Mouse (Mus musculus): ENCODE data around the gene Cib3. TPM values are rescaled to one million over a fixed set of nuclear protein-coding genes. Genes with fewer than 3 reads are reported as not detected.

The Cib3 gene
- polyA plus RNA-seq, 1 experiment from 2014 or later = not detected

DNA sequence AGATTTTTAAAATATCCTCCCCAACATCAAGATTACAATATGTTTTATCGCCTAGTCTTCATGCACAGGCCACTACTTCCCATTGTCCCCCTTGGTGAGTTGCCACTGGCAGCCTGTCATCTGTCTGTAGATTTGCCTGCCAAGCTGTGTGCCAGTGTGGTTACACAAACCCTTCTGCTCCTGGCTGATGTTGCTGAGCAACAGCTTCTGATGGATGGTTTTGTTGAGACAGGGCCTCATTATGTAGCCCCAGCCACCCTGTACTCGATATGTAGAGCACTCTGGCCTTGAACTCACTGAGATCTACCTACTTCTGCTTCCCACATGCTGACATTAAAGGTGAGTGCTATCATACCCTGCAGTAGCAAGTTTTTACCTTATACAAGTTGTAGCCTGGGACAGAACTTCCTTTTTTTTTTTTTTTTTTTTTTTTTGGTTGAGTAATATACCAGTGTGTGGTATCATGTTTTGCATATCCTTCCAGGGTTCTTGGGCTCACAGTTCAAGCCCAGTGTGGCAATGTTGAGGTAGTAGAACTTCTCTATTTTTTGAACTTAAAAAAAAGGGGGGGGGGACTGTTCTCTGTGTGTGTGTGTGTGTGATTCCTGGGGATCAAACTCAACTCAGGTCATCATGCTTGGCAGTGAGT lies 29.0 kb downstream of the Cib3 start:
- TF ChIP-seq EP300 (IDR thresholded peaks at IDR 0.05; ENCODE audit: low read depth) (no peak), CTCF (IDR thresholded peaks at IDR 0.05; ENCODE audit: low read depth) (no peak)
- Histone ChIP-seq H3K9me3 (ENCODE audit: low read length) (no peaks in the 10 kb centered on the region), H3K4me1 (ENCODE audit: insufficient read depth) (peaks cover 5% of the 10 kb centered on the region), H3K36me3 (replicated peaks; ENCODE audit: insufficient read depth, low read length) (peaks cover 26% of the 10 kb centered on the region), H3K27ac (ENCODE audit: low read depth) (peak overlapping the region; percentile 51), H3K4me2 (ENCODE audit: low read depth, low read length) (no peak overlapping the region), H3K9ac (replicated peaks) (no peak overlapping the region), H3K27me3 (ENCODE audit: insufficient read depth, low read length) (no peaks in the 10 kb centered on the region), H3K4me3 (ENCODE audit: low read depth, low read length) (no peak overlapping the region)
- DNase-seq (no peak), ATAC-seq (peak; percentile 50)
- WGBS (ENCODE audit: insufficient replicate concordance) = 48% methylated on average over 2 of the region's 2 CpGs

DNA sequence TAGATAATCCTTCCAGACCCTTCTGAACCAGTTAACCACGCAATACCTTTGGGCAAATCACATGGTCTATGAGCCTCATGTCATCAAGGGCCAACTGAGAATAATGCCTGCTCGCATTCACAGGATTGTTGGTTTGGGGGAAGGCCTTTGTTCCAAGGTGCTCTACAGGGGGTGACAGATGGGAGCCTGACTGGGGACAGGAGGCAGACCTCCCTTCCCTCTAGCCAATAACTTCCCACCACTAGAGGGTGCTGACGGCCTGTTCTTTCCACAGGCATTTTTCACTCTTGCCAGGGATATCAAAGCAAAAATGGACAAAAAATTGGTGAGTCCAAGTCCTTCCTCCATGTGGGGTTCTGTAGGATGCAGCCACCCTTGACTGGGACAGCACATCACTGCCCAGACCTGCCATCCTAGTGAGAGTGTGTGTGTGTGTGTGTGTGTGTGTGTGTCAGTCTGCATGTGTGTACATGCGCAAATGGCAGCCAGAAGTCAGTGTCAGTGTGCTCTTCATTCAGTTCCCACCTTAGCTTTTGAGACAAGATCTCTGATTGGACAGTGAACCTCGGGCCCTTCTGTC lies 35.2 kb downstream of the Cib3 start:
- no peaks in the 10 kb centered on the region for H3K9me3 ChIP-seq (ENCODE audit: low read length)
- WGBS (ENCODE audit: insufficient replicate concordance) = 66% methylated on average over 5 of the region's 5 CpGs
- H3K4me2 ChIP-seq (ENCODE audit: low read depth, low read length) = no peak overlapping the region
- no peak overlapping the region for H3K27ac ChIP-seq (ENCODE audit: low read depth)
- peak; percentile 64 for ATAC-seq
- no peak overlapping the region for H3K9ac ChIP-seq (replicated peaks)
- TF ChIP-seq CTCF (IDR thresholded peaks at IDR 0.05; ENCODE audit: low read depth) = peak; percentile 92
- TF ChIP-seq EP300 (IDR thresholded peaks at IDR 0.05; ENCODE audit: low read depth) = no peak
- H3K4me3 ChIP-seq (ENCODE audit: low read depth, low read length) = no peak overlapping the region
- no peaks in the 10 kb centered on the region for H3K4me1 ChIP-seq (ENCODE audit: insufficient read depth)
- H3K36me3 ChIP-seq (replicated peaks; ENCODE audit: insufficient read depth, low read length) = peaks cover 84% of the 10 kb centered on the region
- H3K27me3 ChIP-seq (ENCODE audit: insufficient read depth, low read length) = no peaks in the 10 kb centered on the region
- peak; percentile 80 for DNase-seq

DNA sequence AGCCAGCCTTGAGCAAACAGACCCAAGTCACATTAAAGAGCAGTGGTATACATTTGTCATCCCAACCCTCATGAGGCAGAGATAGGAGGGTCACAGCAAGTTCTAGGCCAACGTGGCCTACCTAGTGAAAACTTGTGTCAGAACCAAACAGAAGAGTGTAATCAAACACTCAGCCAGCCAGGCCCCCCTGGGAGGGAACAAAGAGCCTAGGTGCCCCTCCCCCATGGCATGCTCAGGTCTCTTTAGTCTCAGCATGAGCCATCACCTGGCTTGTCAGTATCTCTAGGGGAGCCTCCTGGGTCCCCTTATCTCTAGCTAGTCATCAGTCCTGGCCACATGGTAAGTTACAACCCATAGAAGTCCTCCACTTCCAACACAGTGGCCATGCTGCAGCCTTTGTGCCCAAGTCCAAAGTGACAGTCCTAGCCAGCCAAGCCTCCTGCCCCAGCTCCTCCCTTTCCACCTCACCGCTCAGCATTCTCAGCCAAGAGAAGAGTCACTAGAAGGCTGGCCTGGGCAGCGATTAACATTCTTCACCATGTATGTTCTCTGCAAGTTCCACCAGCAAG lies 42.9 kb downstream of the Cib3 start:
- WGBS (ENCODE audit: insufficient replicate concordance) = 58% methylated on average over 3 of the region's 3 CpGs
- DNase-seq (peak; percentile 57), ATAC-seq (peak; percentile 92)
- Histone ChIP-seq H3K9me3 (ENCODE audit: low read length) (no peaks in the 10 kb centered on the region), H3K36me3 (replicated peaks; ENCODE audit: insufficient read depth, low read length) (peaks cover 69% of the 10 kb centered on the region), H3K4me2 (ENCODE audit: low read depth, low read length) (no peak overlapping the region), H3K4me1 (ENCODE audit: insufficient read depth) (peaks cover 27% of the 10 kb centered on the region), H3K27ac (ENCODE audit: low read depth) (peak overlapping the region; percentile 88), H3K4me3 (ENCODE audit: low read depth, low read length) (no peak overlapping the region), H3K9ac (replicated peaks) (no peak overlapping the region; the same call in 1 of the 2 replicates), H3K27me3 (ENCODE audit: insufficient read depth, low read length) (no peaks in the 10 kb centered on the region)
- no peak for TF ChIP-seq CTCF (IDR thresholded peaks at IDR 0.05; ENCODE audit: low read depth)
- no peak for TF ChIP-seq EP300 (IDR thresholded peaks at IDR 0.05; ENCODE audit: low read depth)

DNA sequence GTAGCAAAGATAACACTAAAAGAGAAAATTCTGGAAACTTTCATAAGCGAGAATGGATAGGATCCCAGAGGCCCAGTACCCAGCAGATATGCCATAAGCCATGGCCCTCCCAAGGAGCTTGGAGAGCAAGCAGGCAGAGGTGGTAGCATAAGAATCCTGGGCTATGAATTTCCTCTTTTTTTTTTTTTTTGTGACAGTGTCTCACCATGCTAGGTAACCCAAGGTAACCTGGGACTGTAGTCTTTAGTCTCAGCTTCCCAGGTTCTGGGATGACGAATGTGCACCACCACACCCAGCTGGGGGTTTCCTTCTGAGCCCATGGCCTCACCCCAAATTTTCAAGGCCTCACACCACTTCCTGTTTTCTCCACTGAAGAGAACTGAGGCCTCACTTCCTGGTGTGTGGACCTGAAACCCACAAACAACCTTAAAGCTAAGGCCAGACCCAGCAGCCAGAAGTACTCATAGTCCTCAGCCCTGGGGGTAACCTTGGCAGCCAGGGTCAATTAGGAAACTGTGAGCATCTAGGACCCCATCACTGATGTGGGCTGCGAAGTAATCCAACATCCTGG lies 43.5 kb downstream of the Cib3 start:
- no peak overlapping the region; the same call in 1 of the 2 replicates for H3K9ac ChIP-seq (replicated peaks)
- TF ChIP-seq CTCF (IDR thresholded peaks at IDR 0.05; ENCODE audit: low read depth) (no peak), EP300 (IDR thresholded peaks at IDR 0.05; ENCODE audit: low read depth) (no peak)
- H3K4me3 ChIP-seq (ENCODE audit: low read depth, low read length) = no peak overlapping the region
- H3K27ac ChIP-seq (ENCODE audit: low read depth) = peak overlapping the region; percentile 88
- H3K4me2 ChIP-seq (ENCODE audit: low read depth, low read length) = no peak overlapping the region
- ATAC-seq (peak; percentile 33), DNase-seq (peak; percentile 42)
- peaks cover 68% of the 10 kb centered on the region for H3K36me3 ChIP-seq (replicated peaks; ENCODE audit: insufficient read depth, low read length)
- 65% methylated on average over 3 of the region's 3 CpGs for WGBS (ENCODE audit: insufficient replicate concordance)
- H3K4me1 ChIP-seq (ENCODE audit: insufficient read depth) = peaks cover 27% of the 10 kb centered on the region
- H3K27me3 ChIP-seq (ENCODE audit: insufficient read depth, low read length) = no peaks in the 10 kb centered on the region
- no peaks in the 10 kb centered on the region for H3K9me3 ChIP-seq (ENCODE audit: low read length)

DNA sequence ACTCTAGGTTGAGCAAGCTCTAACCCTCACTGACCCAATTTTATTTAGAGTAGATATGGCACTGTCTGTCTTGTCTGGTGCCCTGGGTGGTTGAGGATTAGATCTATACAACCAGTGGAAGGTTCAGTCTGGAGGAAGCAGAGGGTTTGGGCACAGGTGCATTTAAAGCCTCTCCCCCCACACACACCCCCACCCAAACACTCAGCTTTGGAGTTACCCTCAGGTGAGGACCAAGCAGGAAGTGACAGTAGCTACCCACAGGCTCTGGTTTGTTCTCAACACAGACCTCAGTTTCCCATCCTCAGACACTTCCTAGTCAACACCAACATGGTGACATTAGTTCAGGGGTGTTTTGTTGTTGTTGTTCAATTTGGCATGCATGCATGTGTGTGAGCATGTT lies 49.8 kb downstream of the Cib3 start:
- DNase-seq (no peak), ATAC-seq (no peak)
- Histone ChIP-seq H3K36me3 (replicated peaks; ENCODE audit: insufficient read depth, low read length) (peaks cover 14% of the 10 kb centered on the region), H3K4me1 (ENCODE audit: insufficient read depth) (peaks cover 33% of the 10 kb centered on the region), H3K4me3 (ENCODE audit: low read depth, low read length) (peak overlapping the region; percentile 84; the same call in 1 of the 2 replicates), H3K27ac (ENCODE audit: low read depth) (no peak overlapping the region), H3K27me3 (ENCODE audit: insufficient read depth, low read length) (no peaks in the 10 kb centered on the region), H3K9ac (replicated peaks) (no peak overlapping the region), H3K9me3 (ENCODE audit: low read length) (no peaks in the 10 kb centered on the region), H3K4me2 (ENCODE audit: low read depth, low read length) (peak overlapping the region; percentile 85)
- no peak for TF ChIP-seq EP300 (IDR thresholded peaks at IDR 0.05; ENCODE audit: low read depth)
- no peak for TF ChIP-seq CTCF (IDR thresholded peaks at IDR 0.05; ENCODE audit: low read depth)
